Mouse (Mus musculus): Measurements from ENCODE around the gene Pank1.

Pank1 gene

GRCm38 (mm10) chr19:34881160-34881559 lies 1.9 kb upstream of the Pank1 start:
- DNase-seq (ENCODE audit: low read depth in 1 of 2, low spot score in 2 of 2): no peak

- DNase-seq (ENCODE audit: low read depth in 1 of 2, low spot score in 2 of 2): no peak
These were observed 369 bp upstream of the Pank1 start for GRCm38 (mm10) chr19:34879624-34880023.

- peak; percentile 45 to 61 for DNase-seq (ENCODE audit: low read depth in 1 of 2, low spot score in 2 of 2)
These were observed 1.2 kb downstream of the Pank1 start for GRCm38 (mm10) chr19:34877898-34878602.

DNA sequence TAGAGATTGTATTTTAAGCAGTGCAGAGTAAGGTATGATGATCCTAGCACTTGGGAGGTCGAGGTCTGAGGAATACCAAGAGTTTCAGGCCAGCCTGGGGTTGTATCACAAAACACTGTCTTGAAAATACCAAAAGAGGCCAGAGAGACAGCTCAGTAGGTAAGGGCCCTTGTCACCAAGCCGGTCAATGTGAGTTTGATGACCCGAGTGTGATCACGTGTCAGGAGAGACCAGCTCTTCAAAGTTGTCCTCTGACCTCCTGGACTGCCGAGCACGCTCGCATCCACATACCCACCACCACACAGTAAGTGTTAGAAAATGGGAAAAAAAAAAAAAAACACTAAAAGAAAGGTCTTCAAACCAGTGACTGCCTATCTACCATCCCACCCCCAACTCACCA lies 2.6 kb downstream of the Pank1 start:
- DNase-seq (ENCODE audit: low read depth in 1 of 2, low spot score in 2 of 2): no peak

GRCm38 (mm10) chr19:34869375-34869774 lies 9.9 kb downstream of the Pank1 start:
- no peak for DNase-seq (ENCODE audit: low read depth in 1 of 2, low spot score in 2 of 2)

GRCm38 (mm10) chr19:34868093-34868741 lies 11.0 kb downstream of the Pank1 start:
- DNase-seq (ENCODE audit: low read depth in 1 of 2, low spot score in 2 of 2): no peak

DNA sequence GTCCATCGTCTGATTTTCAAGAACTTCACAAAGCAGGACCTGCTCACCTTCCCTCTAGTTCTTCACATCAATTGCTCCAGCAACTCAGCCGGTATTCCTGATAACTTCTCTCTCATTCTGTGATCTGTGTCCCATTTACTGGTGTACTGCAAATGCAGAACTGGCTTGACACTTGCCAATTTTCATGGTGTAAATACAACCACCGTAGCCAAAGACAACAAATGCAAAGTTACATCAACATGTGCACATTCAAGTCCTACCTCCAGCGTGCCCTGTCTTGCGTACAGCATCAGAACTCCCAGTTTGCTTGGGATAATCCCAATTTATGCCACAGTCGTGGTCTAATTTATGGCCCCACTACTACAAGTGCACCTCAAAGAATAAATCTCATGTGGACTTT lies 15.5 kb downstream of the Pank1 start:
- no peak for DNase-seq (ENCODE audit: low read depth in 1 of 2, low spot score in 2 of 2)

GRCm38 (mm10) chr19:34856021-34856651 lies 23.1 kb downstream of the Pank1 start:
- no peak for DNase-seq (ENCODE audit: low read depth in 1 of 2, low spot score in 2 of 2)

GRCm38 (mm10) chr19:34851161-34851560 lies 28.1 kb downstream of the Pank1 start:
- no peak for DNase-seq (ENCODE audit: low read depth in 1 of 2, low spot score in 2 of 2)

- DNase-seq (ENCODE audit: low read depth in 1 of 2, low spot score in 2 of 2): no peak
These were observed 29.8 kb downstream of the Pank1 start for GRCm38 (mm10) chr19:34849426-34849825.

- no peak for DNase-seq (ENCODE audit: low read depth in 1 of 2, low spot score in 2 of 2)
These were observed 31.1 kb downstream of the Pank1 start for GRCm38 (mm10) chr19:34848164-34848563.

DNA sequence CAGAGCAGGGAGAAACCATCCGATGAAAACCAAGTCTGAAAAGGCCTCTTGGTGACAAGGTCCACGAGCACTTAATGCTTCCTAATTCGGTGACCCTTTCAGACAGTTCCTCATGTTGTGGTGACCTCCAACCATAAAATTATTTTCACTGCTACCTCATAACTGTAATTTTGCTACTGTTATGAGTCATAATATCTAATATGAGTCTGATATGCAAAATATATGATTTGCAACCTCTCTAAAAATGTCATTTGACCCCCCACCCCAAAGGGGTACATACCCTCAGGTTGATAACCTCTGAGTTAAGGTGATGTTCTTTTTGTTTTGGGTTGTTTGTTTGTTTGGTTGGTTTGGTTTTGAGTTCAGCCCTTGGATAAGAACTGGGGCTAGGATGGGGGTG lies 32.2 kb downstream of the Pank1 start:
- no peak for DNase-seq (ENCODE audit: low read depth in 1 of 2, low spot score in 2 of 2)

DNA sequence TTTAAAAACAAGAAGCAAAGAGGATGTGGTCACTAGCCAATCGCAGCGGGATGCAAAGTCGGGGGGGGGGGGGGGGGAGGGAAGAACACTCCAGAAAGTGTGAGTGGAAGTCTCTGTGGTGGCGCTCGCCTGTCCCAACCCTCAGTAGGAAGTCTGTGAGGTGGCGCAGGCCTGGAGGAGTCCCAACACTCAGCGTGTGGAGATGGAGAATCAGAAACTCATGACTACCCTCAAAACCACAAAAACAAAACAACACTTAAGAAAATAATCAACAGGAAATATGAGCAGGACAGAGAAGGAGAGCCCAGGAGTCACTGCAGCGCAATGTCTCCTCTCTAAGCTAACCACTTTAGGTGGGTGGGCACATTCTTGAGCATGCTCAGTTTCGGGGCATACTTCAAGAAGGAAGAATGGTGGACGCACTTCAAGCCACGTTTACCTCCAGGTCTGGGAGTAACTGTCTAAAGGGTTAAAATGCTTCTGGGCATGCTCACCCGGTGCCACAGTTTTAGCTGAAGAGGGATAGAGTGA lies 32.7 kb downstream of the Pank1 start:
- DNase-seq (ENCODE audit: low read depth in 1 of 2, low spot score in 2 of 2): no peak

DNA sequence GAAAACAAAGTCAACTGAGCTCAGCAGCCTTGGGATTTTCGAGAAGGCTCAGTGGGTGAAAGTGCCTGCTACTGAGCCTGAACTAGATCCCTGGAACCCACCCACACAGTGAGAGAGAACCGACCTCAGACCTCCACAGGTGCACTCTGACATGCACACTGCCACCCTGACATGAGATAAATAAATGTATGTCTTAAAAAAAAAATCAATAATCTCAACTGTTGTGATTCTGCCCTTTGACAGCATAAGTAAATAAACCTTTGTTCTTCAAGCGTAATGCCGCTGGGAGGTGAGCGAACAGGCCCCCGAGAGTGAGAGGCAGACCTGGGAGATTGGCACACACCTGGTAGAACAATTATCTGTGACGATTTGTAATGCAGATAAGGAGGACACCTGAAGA lies 33.2 kb downstream of the Pank1 start:
- no peak for DNase-seq (ENCODE audit: low read depth in 1 of 2, low spot score in 2 of 2)

GRCm38 (mm10) chr19:34845331-34845730 lies 33.9 kb downstream of the Pank1 start:
- no peak for DNase-seq (ENCODE audit: low read depth in 1 of 2, low spot score in 2 of 2)

DNA sequence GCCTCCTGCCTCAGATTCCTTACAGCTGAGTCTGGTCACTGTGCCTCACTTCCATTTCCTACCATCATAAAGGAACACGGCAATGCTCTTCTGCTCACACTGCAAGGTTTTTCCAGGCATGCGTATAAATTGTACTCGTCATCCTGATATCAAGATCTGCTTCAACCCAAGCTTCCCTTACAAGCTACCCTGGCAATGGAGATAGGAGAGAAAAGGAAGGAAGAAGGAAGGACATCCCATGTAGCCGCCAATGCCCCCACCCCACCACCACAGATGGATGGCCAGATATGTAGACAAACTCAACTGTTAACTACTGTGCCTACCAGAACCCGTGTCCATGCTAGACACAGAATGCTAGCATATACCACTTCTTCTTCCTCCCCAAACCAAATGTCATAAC lies 34.5 kb downstream of the Pank1 start:
- no peak for DNase-seq (ENCODE audit: low read depth in 1 of 2, low spot score in 2 of 2)

DNA sequence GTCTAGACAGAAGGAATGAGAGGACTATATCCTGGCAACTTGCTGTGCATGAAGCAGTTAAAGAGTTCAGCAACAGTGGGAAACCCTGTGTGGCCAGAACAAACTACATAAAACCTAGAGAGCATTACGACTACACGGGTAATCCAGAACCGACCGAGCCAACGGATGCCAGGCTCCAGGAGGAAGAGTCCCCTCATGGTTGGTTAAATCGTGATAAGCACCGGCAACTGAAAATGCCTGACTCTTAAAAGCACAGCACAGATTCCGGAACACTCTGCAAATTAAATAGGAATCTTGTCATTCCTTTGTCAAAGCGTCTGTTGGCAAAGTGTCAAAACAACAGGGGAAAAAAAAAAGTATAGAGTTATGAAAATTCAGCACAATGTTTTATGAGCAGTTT lies 35.2 kb downstream of the Pank1 start:
- DNase-seq (ENCODE audit: low read depth in 1 of 2, low spot score in 2 of 2): no peak

DNA sequence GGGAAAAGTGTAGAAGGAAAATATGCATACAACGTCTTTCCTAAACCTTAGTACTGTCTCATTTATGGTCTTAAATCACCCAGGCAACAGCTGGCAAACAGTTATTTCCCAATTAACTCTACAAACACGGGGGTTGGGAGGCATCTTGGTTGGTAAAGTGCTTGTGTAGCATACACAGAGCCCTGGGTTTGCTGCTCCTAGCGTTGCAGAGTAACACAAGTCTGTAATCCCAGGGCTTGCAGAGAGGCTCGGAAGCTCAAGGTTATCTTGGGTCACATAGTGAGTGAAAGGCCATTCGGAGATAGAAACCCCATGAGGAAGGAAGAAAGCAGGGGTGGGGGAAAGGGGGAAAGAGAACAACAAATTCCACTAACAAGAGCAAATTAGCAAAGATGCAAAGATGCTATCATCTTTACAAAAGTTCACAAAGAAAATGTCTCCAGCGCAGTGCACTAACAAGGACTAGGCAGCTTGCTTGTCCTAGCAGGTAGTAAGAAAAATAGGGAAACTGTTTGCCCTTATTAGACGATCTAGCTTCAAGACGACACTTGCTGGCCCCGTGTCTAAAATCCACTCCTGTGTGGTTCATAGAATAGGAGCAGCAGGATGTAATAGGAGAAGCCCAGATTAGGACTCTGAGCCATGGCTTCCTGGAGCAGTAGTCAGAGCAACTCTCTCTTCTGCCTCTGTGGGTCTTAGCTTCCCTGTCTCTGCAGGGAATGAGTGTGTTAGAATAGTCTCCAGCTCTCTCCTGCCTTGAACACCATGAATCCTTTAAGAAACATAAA lies 37.3 kb downstream of the Pank1 start:
- DNase-seq (ENCODE audit: low read depth in 1 of 2, low spot score in 2 of 2): no peak

GRCm38 (mm10) chr19:34838624-34839023 lies 40.6 kb downstream of the Pank1 start:
- no peak for DNase-seq (ENCODE audit: low read depth in 1 of 2, low spot score in 2 of 2)

GRCm38 (mm10) chr19:34831702-34832101 lies 47.6 kb downstream of the Pank1 start:
- DNase-seq (ENCODE audit: low read depth in 1 of 2, low spot score in 2 of 2): no peak

GRCm38 (mm10) chr19:34827916-34828635 lies 51.2 kb downstream of the Pank1 start:
- DNase-seq (ENCODE audit: low read depth in 1 of 2, low spot score in 2 of 2): no peak

Measured in monocyte, adult 2 months (primary cell).